Mouse (Mus musculus): ENCODE data around the gene Maco1.

Gene Maco1

DNA sequence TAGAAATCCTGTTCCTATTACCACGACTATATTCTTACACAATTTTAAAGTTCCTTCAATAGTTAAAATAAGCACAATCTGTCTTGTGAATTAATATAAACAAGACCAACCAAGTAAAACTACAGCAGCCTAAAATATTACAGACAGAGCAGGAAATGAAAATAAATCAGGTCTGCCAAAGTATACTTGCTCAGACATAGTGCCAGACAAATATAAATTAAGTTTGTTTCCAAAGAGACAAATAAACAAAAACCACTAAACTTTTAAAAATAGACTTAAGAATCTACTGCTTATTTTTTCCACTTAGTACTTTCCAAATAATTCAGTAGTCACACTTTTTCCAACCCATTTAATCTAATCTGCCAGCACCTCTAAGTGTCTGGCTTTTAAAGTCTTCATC is 32.1 kb downstream of the Maco1 start:
- in situ Hi-C loops (cut with MboI, MseI) = no loop called here

GRCm38 (mm10) chr4:134817706-134818105 is 35.4 kb downstream of the Maco1 start:
- in situ Hi-C loops (cut with MboI, MseI) = no loop called here

GRCm38 (mm10) chr4:134814229-134814571 is 38.9 kb downstream of the Maco1 start:
- in situ Hi-C loops (cut with MboI, MseI) = no loop called here

- in situ Hi-C loops (cut with MboI, MseI) = no loop called here
Measured at GRCm38 (mm10) chr4:134813406-134814228, 39.5 kb downstream of the Maco1 start.

DNA sequence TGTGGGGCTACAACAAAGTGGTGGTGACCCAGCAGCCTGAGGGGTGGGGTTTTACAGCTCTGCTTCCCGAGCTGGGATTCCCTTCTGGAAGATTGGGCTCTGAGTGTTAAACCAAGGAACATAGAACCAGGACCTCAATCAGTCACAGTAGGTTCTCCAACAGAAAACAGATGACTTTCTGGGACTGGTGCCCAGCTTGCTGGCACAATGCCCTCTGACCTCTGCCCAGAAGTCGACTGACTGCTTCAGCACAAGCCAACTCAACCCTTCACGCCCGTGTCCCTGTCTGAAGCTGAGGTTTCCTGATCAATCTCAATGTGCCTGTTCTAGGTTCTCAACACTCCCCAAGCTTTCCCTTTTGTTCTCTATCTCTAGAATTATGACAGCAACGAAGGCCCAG is 48.4 kb downstream of the Maco1 start:
- in situ Hi-C loops (cut with MboI, MseI) = no loop called here

GRCm38 (mm10) chr4:134802765-134803164 is 50.4 kb downstream of the Maco1 start:
- in situ Hi-C loops (cut with MboI, MseI) = no loop called here

GRCm38 (mm10) chr4:134802155-134802554 is 51.0 kb downstream of the Maco1 start:
- in situ Hi-C loops (cut with MboI, MseI) = no loop called here

DNA sequence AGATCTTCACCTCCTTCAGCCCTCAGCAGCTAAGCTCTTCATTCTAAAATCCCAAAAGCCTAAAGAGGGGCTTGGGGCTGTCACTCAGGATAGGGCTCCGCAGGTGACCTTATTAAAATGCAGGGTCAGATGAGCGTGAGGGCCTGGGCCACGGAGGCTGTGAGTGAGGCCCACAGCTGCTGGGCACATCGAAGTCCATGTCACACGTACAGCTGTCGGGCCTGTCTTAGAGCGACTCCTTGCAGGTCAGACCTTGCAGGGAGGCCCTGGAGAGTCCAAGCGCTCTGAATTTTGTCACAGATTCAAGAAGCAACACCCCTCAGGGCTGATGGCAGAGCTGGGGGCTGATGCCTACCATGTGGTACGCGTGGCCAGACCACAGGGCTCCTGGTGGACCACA is 52.5 kb downstream of the Maco1 start:
- in situ Hi-C loops (cut with MboI, MseI) = no loop called here

DNA sequence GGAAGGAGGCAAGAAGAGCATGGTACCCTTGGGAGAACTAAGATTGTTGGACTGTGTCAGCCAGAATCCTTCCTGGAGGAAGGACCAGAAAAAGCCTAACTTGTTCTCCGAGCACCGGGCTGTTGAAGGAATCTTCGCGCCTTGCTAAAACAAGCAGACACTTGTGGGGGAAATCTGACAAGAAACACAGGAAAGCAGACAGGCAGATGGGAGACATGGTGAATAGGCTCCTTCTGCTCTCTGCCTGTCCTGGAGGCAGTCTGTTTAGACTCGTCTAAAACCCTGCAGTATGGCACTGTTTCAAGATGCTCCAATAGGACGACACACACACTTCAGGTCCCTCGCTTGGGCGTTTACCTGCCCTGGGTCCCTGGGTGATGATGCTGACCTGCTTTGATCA is 53.0 kb downstream of the Maco1 start:
- in situ Hi-C loops (cut with MboI, MseI) = no loop called here

- in situ Hi-C loops (cut with MboI, MseI) = no loop called here
Measured at GRCm38 (mm10) chr4:134799272-134799671, 53.9 kb downstream of the Maco1 start.

DNA sequence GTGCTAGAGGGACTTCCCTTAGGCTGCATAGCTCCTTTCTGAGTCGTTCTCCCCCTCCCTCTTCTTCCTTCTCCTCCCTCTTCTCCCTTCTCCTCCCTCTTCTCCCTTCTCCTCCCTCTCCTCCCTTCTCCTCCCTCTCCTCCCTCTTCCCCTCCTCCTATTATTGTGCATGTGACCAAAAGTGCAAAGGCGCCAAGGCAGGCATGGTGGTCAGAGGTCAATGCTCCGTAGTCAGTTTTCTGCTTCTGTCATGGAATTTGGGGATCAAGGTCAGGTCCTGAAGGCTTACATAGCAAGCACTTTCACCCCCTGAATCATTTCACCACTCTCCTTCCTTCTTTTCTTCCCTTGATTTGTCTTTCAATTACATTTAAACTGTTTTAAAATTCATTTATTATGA is 54.3 kb downstream of the Maco1 start:
- in situ Hi-C loops (cut with MboI, MseI) = no loop called here

GRCm38 (mm10) chr4:134797621-134798020 is 55.5 kb downstream of the Maco1 start:
- in situ Hi-C loops (cut with MboI, MseI) = no loop called here

- in situ Hi-C loops (cut with MboI, MseI) = no loop called here
Measured at GRCm38 (mm10) chr4:134796581-134797361, 56.4 kb downstream of the Maco1 start.

DNA sequence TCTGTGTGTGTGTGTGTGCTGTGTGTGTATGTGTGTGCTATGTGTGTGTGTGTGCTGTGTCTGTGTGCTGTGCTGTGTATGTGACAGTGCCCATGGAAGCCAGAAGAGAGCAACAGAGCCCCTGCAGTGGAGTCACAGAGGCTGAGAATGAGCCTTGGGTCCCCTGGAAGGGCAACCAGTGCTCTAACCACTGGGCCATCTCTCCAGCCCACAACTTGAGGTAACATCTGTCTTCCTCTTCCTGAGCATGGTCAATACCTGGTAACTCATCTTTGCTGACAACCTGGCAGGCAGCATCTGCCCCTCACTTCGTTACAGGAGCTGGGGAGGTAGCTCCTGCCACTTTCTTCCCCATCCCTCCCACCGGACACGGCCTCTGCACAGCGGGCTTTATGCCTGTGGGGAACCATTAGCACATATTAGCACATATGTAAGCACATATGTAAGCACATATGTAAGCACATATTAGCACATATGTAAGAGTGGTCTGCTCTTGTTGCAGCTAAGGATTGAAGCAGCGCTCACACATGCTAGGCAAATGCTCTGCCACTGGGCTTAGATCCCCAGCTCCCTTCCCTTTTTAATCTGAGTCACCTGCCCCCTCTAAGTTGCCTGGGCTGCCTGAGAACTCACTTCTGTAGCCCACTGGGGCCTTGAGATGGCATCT is 57.2 kb downstream of the Maco1 start:
- in situ Hi-C loops (cut with MboI, MseI) = no loop called here

DNA sequence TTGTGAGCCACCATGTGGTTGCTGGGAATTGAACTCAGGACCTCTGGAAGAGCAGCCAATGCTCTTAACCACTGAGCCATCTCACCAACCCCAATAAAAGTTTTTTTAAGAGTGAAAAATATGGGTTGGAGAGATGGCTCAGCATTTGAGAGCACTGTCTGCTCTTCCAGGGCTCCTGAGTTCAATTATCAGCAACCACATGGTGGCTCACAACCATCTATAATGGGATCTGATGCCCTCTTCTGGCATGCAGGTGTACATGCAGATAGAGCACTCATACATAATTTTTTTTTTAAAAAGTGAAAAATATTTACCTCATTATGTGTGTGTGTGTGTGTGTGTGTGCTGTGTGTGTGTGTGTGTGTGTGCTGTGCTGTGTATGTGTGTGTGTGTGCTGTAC is 58.2 kb downstream of the Maco1 start:
- in situ Hi-C loops (cut with MboI, MseI) = loop anchor here in 1 of 2 experiments (5.0 kb wide), 2 partner anchors 87 to 253 kb away; no protein-coding TSS in a partner anchor

GRCm38 (mm10) chr4:134793213-134793956 is 59.8 kb downstream of the Maco1 start:
- in situ Hi-C loops (cut with MboI, MseI) = loop anchor here in 1 of 2 experiments (5.0 kb wide), 2 partner anchors 89 to 251 kb away; no protein-coding TSS in a partner anchor

GRCm38 (mm10) chr4:134791731-134792130 is 61.4 kb downstream of the Maco1 start:
- in situ Hi-C loops (cut with MboI, MseI) = loop anchor here in 1 of 2 experiments (5.0 kb wide), 2 partner anchors 91 to 249 kb away; no protein-coding TSS in a partner anchor

DNA sequence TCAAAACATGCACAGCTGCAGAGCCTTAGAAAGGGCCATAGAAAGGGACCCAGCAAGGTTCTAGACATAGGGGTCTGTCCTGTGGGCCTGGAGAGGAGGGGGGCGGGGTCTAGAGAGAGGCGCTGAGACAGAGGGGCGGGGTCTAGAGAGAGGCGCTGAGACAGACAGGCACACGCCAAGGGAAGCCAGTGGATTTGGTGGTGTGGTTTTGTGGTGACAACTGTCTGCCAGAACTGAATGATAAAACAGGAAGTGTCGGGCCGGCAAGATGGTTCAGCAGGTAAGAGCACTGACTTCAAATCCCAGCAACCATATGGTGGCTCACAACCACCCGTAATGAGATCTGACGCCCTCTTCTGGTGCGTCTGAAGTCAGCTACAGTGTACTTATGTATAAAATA is 66.2 kb downstream of the Maco1 start:
- in situ Hi-C loops (cut with MboI, MseI) = no loop called here

DNA sequence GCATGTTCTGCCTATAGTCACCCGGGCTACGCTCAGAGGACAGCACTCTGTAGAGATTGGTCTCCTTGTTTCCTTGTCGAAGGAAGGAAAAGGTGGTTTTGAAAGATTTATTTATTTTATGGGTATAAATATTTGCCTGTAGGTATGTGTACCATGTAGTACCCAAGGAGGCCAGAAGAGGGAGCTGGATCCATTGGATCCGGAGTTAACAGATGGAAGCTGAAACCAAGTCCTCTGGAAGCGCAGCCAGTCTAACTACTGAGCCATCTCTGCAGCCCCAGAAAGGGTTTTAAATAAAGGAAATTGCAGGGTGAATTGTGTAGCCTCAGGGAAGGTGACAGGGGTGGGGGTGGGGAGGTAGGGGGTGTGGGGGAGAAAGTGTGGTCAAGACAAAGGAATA is 68.4 kb downstream of the Maco1 start:
- in situ Hi-C loops (cut with MboI, MseI) = no loop called here

- in situ Hi-C loops (cut with MboI, MseI) = loop anchor here in 1 of 2 experiments (10.0 kb wide), 1 partner anchor 485 kb away; no protein-coding TSS in a partner anchor
Measured at GRCm38 (mm10) chr4:134779136-134779934, 73.8 kb downstream of the Maco1 start.

Data from T-helper 17 cell (primary cell).